Mouse (Mus musculus) gastrocnemius, adult 8-10 months (tissue): Measurements from ENCODE around the gene Cyp2c67. TPM values are rescaled to one million over a fixed set of nuclear protein-coding genes. Genes with fewer than 3 reads are reported as not detected.
"Not testable (repeated sequence)": the region's sequence is repeated elsewhere in the genome, so short reads cannot be mapped to it uniquely, and the experiment has no call there.

Experiments used
- DNase-seq, 2 experiments: peaks; one replicate each; pipeline ENCODE4 v3.0.0; 2022; ENCODE audit warnings: low spot score in 2 of 2
- total RNA-seq, 4 experiments: library from RNA; stranded (reverse); gene quantifications; 2 replicates each; pipeline ENCODE4 v1.2.4; 2022

Gene Cyp2c67
- total RNA-seq: not detected

DNA sequence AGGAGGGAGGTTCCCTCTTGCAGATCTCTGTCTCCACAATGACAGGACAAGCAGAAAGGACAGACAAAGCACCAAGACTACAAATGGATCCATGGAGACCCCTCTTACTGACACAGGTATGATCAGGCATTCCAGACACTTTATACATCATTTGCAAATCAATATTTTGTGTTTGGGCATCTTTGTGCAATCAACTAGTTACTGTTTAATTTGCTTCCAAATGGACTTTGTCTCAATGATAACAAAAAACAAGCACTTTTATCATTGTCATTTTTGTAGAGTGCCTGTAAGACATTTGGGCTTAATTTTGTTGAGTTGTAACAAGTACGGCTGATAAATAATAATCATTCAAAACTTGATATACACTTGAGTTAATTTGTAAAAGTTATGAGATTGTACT lies at the start of gene Cyp2c67:
Gene Cyp2c67 (minus strand): TSS at position 114 of the 400 bp plus-strand sequence.
- no peak for DNase-seq

DNA sequence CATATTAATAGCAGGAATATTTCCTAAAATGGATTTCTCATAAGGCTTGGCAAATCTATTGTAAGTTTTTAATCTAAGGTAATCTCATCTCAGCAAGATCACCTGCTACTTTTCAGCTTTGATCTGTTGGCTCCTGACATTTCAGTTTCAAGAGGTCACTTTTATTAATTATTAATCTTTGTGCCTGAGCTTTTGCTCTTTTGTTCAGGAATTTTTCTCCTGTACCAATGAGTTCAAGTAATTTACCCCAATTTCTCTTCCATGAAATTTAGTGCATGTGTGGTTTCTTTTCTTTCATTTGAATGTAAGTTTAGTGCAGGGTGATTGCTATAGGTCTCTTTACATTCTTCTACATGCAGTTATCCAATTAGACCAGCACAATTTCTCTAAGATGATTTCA lies 16.8 kb upstream of the Cyp2c67 start:
- not testable (repeated sequence) for DNase-seq

DNA sequence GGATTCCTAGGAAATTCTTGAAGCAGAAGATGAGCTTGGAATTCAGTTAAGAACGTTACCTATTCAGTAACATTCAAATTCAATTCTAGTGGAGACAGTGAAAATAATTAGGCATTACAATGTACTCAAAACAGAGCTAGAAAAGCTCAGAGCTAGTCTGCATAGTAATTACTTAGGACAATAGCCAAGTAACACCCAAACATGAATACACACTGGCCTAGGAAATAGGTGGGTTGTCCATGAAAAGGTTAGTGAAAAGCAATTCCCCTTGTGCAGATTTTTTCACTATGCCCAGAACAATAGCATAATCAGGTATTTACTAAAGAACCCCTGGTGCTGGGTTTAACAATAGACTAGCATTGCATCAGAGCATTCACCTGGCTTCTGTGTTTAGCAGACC lies 3.5 kb upstream of the Cyp2c67 start:
- no peak for DNase-seq

DNA sequence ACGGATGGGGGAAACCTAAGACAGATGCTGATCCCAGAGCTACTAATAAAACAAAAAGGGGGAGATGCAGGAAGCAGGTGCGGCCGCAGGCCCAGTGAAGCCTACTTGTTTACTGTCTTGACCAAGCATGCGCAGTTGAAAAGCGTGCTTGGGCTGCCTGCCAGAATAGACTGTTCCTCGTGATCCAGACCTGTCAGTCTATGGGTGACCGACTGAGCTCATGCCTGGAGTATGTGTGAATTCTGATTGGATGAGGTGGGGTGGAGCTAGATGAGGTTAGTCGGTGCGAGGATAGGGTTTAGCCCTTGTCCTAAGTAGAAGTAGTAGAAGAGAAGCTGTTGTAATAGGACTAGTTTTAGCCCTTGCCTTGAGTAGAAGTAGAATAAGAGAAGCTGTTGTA lies 1.3 kb downstream of the Cyp2c67 start:
- DNase-seq: no peak

DNA sequence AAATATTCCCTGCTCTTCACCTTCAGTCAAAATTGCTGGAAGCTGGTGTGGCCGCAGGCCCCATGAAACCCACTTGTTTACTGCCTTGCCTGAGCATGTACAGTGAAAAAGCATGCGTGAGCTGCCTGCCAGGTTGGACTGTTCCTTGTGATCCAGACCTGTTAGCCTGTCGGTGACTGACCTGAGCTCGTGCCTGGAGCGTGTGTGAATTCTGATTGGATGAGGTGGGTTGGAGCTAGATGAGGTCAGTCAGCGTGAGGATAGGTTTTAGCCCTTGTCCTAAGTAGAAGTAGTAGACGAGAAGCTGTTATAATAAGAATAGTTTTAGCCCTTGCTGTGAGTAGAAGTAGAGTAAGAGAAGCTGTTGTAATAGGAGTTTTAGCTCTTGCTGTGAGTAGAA lies 4.3 kb downstream of the Cyp2c67 start:
- DNase-seq: not testable (repeated sequence)

Other genes with a start within 250 kb of the Cyp2c67 start
- gene Cyp2c38, start 186.0 kb downstream of the Cyp2c67 start, total RNA-seq: not detected
- gene Cyp2c39, start 138.2 kb downstream of the Cyp2c67 start, total RNA-seq: not detected
- not detected for gene Cyp2c68, start 92.0 kb upstream of the Cyp2c67 start, total RNA-seq
- 1 to 10 TPM in 1 of 4 experiments, not detected in 3; 1.4 TPM for gene Cyp2c40, start 163.8 kb upstream of the Cyp2c67 start, total RNA-seq
- under 1 TPM in 1 of 4 experiments, not detected in 3; 0.59 TPM for gene Cyp2c69, start 237.7 kb upstream of the Cyp2c67 start, total RNA-seq